Mouse (Mus musculus): Measurements from ENCODE around the gene Kcna7. TPM values are rescaled to one million over a fixed set of nuclear protein-coding genes. Genes with fewer than 3 reads are reported as not detected.

The Kcna7 gene
- 0.05 and 0.06 TPM in 2 replicates for polyA plus RNA-seq (2015; fragmentation: Nextera tagmentation; extraction: Ambion mirVana)

DNA sequence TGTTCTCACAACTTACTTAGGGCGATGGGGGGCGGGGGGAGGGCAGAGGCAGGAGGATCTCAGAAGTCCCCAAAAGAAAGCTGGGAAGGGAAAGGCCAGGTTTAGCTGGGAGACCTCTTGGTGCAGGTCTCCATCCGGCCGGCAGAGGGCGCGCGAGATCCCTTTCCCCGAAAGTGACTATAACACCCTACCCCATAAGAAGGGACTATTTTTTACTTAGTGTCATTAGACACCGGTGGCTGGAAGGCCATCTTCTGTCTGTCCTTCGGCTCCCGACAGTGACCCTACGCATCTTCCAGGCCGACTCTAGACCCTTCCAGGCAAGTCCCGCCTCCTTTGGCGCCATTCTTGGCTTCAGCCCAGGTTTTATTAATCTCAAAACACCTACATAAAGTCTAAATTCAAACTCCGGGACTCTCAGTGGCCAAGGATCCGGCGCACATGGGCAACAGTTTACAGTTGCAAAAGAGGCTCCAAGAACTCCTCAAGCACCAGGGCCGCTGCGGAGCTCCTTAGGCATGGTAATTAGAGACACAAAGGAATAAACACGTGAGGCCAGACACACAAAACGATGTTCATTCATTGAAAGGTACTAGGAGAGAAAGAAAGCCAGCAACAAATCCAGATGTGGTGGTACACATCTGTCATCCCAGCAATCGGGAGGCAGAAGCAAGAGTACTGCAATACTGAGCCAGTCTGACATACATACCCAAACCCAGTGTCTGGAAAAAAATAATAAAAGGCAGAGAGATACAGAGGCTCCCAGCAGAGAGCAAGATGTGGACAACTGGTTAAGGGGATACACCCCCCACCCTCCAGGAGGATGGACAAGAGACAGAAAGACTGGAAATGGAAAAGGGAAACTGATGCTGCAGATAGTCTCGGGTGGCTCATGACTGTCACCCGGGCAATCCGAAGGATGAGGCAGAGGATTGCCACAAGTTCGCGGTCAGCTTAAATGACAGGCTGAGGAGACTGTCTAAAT lies at the start of gene Kcna7:
TSS of gene Kcna7 (plus strand) at position 563 of the 985 bp plus-strand sequence.

DNA sequence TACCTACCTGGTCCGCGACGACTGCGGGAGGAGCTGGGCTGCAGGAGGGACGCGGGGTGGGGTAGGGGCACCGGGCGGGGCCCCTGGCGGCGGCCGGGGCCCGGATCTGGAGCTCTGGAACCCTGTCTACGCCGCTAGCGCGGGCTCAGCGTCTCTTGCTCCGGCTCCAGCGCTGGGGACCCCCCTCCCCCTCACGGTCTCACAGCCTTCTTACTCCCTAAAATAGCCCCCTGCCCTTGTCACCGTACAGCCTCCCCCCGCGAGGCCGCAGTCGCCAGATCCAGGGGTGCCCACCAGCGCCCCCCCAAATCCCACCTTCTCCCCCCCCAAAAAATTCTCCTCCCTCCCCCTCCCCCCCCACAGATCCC lies 38.8 kb upstream of the Kcna7 start, which contains the start of gene Ppfia3:
TSS of gene Ppfia3 (minus strand) at position 368 of the 368 bp plus-strand sequence.

DNA sequence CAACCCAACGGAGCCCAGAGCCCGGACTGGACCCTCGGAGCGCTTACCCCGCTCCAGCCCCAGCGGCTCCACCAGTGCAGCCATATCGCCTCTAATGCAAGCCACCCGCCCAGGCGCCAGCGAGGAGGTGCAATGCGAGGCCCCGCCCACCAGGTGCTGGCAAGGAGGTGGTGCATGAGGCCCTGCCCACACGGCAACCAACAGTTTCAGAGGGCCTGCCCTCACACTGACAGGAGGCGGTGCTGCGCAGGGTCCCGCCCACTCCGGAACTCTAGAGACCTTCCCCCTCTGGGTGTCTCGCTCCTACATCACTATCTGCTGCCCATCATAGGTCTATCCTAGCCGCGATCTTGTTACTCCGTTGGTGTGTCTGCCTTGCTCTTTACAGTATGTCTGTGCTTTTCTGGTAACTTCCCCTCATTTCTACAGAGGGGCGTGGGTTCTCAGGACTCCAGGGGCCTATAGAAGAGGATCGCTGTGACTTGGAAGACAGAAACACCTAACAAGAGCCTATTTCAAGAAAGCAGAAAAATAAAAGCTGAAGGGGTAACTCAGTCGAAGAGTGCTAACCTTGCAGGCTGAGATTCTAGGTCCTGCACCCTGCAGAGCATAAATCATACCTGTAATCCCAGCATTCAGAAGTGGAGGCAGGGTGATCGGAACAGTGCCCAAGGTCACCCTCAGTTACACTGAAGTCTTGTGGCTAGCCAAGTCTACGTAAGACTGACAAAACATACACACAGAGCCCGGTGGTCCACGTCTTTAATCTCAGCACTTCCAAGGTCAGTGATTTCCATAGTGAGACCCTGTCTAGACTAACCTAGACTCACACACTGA lies 34.8 kb upstream of the Kcna7 start, which contains the start of gene Lin7b:
TSS of gene Lin7b (minus strand) at position 109 of the 837 bp plus-strand sequence.

DNA sequence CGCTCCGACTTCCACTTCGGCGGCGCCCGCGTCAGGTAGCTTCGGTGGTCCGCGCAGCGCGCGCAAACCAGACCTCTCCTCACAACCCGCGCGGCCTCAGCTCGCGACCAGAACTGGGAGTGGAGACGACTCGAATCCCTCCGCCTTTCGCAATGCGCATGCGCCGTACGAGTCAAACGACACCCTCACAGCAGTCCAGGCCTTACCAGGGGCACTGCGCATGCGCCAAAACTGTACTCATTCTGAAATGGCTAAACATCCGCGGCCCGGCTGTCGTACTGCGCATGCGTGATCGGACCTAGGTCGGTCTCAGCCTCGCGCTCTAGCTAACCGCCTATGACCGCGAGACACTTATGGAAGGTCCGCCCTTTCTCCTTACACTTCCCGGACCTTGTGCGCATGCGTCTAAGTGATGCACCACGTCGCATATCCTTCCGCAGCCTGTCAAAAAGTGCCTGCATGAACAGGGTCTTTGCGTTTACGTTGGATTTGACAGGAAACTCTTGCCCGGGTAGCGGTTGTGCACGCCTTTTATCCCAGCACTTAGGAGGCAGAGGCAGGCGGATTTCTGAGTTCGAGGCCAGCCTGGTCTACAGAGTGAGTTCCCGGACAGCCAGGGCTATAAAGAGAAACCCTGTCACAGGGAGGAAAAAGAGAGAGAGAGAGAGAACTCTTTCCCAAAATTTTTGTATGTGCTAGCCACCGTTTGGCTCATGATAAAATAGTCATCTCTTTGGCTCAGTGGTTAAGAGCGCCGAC lies 9.7 kb upstream of the Kcna7 start, which contains the start of gene Snrnp70:
TSS of gene Snrnp70 (minus strand) at position 165 of the 759 bp plus-strand sequence.

DNA sequence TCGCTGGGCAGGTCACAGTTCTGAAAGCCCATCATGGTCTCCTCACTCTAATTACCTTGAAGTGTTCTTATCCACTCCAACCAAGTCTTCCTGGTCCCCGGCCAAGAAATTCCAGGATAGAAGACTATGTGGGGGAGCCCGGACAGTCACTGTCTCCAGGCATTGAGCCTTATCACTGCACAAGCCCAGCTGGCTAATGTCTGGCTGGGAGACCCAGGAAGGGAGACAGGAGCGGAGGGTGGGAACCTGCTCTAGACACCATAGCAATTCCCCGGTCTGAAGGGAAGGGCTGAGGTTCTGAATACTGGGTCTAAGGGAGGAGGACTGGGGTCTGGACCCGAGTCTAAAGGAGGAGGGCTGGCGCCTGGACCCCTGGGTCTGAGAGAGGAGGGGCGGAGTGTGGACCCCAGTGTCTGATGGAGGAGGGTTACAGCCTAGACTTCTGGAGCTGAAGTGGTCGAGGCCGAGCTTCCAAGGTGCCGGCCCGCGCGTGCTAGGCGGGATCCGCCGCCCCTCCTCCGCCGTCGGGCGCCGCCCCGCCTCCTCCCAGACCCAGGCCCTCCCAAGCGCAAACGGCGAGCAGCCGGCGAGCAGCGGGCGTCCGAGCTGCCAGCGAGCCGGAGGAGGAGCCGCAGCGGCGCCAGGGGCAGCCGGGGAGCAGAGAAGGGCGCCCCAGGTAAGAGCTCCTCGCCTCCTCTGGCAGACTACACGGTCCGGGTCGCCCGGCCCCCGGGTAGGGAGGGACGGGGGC lies 7.8 kb downstream of the Kcna7 start, which contains the start of gene Ntf5:
TSS of gene Ntf5 (plus strand) at position 583 of the 751 bp plus-strand sequence.

DNA sequence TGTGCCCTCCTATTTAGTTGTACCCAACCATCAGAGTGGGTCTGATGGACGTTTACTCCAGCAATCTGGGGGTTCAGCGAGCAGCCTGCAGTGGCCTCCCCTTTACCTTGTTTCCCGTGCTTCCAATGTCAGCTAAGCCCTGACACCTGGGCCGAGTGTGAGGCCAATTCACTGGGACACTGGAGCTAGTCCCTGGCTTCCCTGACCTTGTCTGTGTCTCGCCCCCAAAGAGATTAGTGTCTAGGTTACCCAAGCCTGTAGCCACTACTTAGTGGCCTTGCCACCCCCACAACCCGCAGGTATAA lies 15.1 kb downstream of the Kcna7 start, which contains the start of gene Lhb:
TSS of gene Lhb (plus strand) at position 206 of the 305 bp plus-strand sequence.

DNA sequence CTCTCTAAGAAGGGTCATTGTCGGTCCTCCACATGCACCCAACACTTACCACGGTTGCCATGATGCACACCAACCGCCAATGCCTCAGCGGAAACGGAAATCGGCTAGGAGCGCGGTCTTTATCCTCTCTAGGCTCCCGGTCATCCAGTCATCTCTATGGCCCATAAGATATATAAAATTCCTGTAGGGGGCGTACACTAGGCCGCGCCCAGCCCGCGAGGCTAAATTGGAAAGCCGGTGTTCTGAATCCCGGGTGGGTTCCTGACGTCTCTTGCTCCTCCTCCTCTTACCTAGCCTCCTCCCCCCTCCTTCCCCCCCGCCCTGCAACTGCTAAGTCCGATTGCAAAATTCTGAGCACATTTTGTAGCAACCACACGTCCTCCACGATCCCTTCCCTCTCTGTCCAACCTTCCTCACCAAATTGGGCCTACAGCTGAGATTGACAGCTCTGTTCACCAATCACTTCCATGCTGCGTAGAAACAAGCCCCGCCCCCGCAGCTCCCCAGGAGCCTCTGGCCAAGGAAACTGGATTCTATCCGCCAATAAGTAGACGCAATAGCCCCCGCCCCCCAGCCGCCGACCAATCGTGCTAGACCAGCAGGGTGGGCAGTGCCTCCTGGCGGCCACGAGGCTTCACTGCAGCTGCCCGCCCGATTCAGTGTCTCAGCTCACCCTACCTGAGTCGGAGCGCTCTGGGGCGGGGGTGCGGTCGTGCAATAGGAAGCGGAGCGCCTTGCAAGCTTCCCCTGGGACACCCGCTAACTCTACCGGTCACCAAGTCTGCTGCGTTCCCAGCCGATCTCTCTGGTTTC lies 29.0 kb downstream of the Kcna7 start, which contains the start of gene Gys1:
TSS of gene Gys1 (plus strand) at position 642 of the 813 bp plus-strand sequence.

DNA sequence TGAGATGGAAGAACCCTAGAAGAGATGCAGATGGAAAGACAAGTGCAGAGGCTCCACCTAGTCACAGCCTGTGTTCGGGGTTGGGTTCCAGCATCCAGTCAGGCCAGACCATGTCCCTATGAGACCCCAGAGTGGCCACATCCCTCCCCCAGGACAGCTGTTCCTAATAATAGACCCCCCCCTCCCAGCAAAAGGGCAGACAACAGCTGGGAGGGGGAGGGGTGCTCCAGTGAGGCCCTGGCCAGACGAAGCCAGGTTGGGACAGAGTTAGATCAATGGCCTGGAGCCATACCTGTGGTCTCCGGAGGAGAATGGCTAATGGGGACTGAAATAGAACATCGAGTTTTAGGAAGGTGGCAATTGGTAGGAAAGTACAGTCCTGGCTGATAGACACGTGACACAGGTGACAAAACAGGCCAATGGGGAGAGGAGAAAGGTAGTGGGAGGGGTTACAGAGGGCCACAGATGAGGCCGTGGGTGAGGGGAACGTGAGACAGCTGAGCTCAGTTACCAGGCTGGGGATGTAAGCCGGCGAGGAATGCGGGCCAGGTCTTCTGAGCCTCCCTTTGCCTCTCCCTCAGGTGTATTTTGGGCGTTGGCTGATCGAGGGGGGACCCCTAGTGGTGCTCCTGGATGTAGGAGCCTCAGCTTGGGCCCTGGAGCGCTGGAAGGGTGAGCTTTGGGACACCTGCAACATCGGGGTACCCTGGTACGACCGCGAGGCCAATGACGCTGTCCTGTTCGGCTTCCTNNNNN lies 32.2 kb downstream of the Kcna7 start, which contains the start of gene Ruvbl2:
TSS of gene Ruvbl2 (minus strand) at position 576 of the 756 bp plus-strand sequence.

Other genes starting within 250 kb of the Kcna7 start
- not detected in 2 replicates for gene Slc17a7, start 241.7 kb upstream of the Kcna7 start, polyA plus RNA-seq (2015; fragmentation: Nextera tagmentation; extraction: Ambion mirVana)
- gene Gfy, start 226.1 kb upstream of the Kcna7 start, polyA plus RNA-seq (2015; fragmentation: Nextera tagmentation; extraction: Ambion mirVana): not detected in 2 replicates
- not detected in 2 replicates for gene Pth2, start 224.7 kb upstream of the Kcna7 start, polyA plus RNA-seq (2015; fragmentation: Nextera tagmentation; extraction: Ambion mirVana)
- 0.12 and 0.29 TPM in 2 replicates for gene Ccdc155, start 200.8 kb upstream of the Kcna7 start, polyA plus RNA-seq (2015; fragmentation: Nextera tagmentation; extraction: Ambion mirVana)
- gene Dkkl1, start 193.5 kb upstream of the Kcna7 start, polyA plus RNA-seq (2015; fragmentation: Nextera tagmentation; extraction: Ambion mirVana): 7.5 and 8.4 TPM in 2 replicates
- 14.5 and 20.8 TPM in 2 replicates for gene Tead2, start 189.9 kb upstream of the Kcna7 start, polyA plus RNA-seq (2015; fragmentation: Nextera tagmentation; extraction: Ambion mirVana)
- gene Cd37, start 166.5 kb upstream of the Kcna7 start, polyA plus RNA-seq (2015; fragmentation: Nextera tagmentation; extraction: Ambion mirVana): 71.1 and 87.7 TPM in 2 replicates
- gene Slc6a16, start 164.6 kb upstream of the Kcna7 start, polyA plus RNA-seq (2015; fragmentation: Nextera tagmentation; extraction: Ambion mirVana): 0.10 TPM in 1 of 2 replicates, not detected in the other
- not detected in 2 replicates for gene Slc6a21, start 128.1 kb upstream of the Kcna7 start, polyA plus RNA-seq (2015; fragmentation: Nextera tagmentation; extraction: Ambion mirVana)
- gene Trpm4, start 71.9 kb upstream of the Kcna7 start, polyA plus RNA-seq (2015; fragmentation: Nextera tagmentation; extraction: Ambion mirVana): 2.9 and 4.7 TPM in 2 replicates
- 0.06 and 0.12 TPM in 2 replicates for gene Hrc, start 70.4 kb upstream of the Kcna7 start, polyA plus RNA-seq (2015; fragmentation: Nextera tagmentation; extraction: Ambion mirVana)
- gene Ppfia3, start 38.6 kb upstream of the Kcna7 start, polyA plus RNA-seq (2015; fragmentation: Nextera tagmentation; extraction: Ambion mirVana): 0.35 and 0.65 TPM in 2 replicates
- 0.41 TPM in 1 of 2 replicates, not detected in the other for gene Lin7b, start 35.1 kb upstream of the Kcna7 start, polyA plus RNA-seq (2015; fragmentation: Nextera tagmentation; extraction: Ambion mirVana)
- gene Snrnp70, start 9.9 kb upstream of the Kcna7 start, polyA plus RNA-seq (2015; fragmentation: Nextera tagmentation; extraction: Ambion mirVana): 126 and 132 TPM in 2 replicates
- gene Ntf5, start 8.0 kb downstream of the Kcna7 start, polyA plus RNA-seq (2015; fragmentation: Nextera tagmentation; extraction: Ambion mirVana): 1.1 and 1.4 TPM in 2 replicates
- not detected in 2 replicates for gene Lhb, start 15.2 kb downstream of the Kcna7 start, polyA plus RNA-seq (2015; fragmentation: Nextera tagmentation; extraction: Ambion mirVana)
- gene Gys1, start 29.2 kb downstream of the Kcna7 start, polyA plus RNA-seq (2015; fragmentation: Nextera tagmentation; extraction: Ambion mirVana): 5.7 and 6.9 TPM in 2 replicates
- 97.6 and 107 TPM in 2 replicates for gene Ruvbl2, start 32.4 kb downstream of the Kcna7 start, polyA plus RNA-seq (2015; fragmentation: Nextera tagmentation; extraction: Ambion mirVana)
- gene Ftl1, start 54.2 kb downstream of the Kcna7 start, polyA plus RNA-seq (2015; fragmentation: Nextera tagmentation; extraction: Ambion mirVana): 4,601 and 4,690 TPM in 2 replicates
- gene Bax, start 61.2 kb downstream of the Kcna7 start, polyA plus RNA-seq (2015; fragmentation: Nextera tagmentation; extraction: Ambion mirVana): 119 TPM in 2 replicates
- gene Tulp2, start 76.2 kb downstream of the Kcna7 start, polyA plus RNA-seq (2015; fragmentation: Nextera tagmentation; extraction: Ambion mirVana): 0.73 and 0.78 TPM in 2 replicates
- not detected in 2 replicates for gene Gm45808, start 81.2 kb downstream of the Kcna7 start, polyA plus RNA-seq (2015; fragmentation: Nextera tagmentation; extraction: Ambion mirVana)
- 2.0 and 2.8 TPM in 2 replicates for gene Dhdh, start 83.2 kb downstream of the Kcna7 start, polyA plus RNA-seq (2015; fragmentation: Nextera tagmentation; extraction: Ambion mirVana)
- gene Nucb1, start 104.8 kb downstream of the Kcna7 start, polyA plus RNA-seq (2015; fragmentation: Nextera tagmentation; extraction: Ambion mirVana): 129 and 141 TPM in 2 replicates
- gene Ppp1r15a, start 120.6 kb downstream of the Kcna7 start, polyA plus RNA-seq (2015; fragmentation: Nextera tagmentation; extraction: Ambion mirVana): 173 and 199 TPM in 2 replicates
- gene Plekha4, start 120.7 kb downstream of the Kcna7 start, polyA plus RNA-seq (2015; fragmentation: Nextera tagmentation; extraction: Ambion mirVana): 1.6 and 2.5 TPM in 2 replicates
- gene Hsd17b14, start 149.2 kb downstream of the Kcna7 start, polyA plus RNA-seq (2015; fragmentation: Nextera tagmentation; extraction: Ambion mirVana): 1.5 and 1.7 TPM in 2 replicates
- 47.3 and 52.6 TPM in 2 replicates for gene Bcat2, start 164.5 kb downstream of the Kcna7 start, polyA plus RNA-seq (2015; fragmentation: Nextera tagmentation; extraction: Ambion mirVana)
- gene Fgf21, start 209.8 kb downstream of the Kcna7 start, polyA plus RNA-seq (2015; fragmentation: Nextera tagmentation; extraction: Ambion mirVana): 0.13 TPM in 1 of 2 replicates, not detected in the other
- gene Fut1, start 211.6 kb downstream of the Kcna7 start, polyA plus RNA-seq (2015; fragmentation: Nextera tagmentation; extraction: Ambion mirVana): not detected in 2 replicates
- gene Izumo1, start 216.2 kb downstream of the Kcna7 start, polyA plus RNA-seq (2015; fragmentation: Nextera tagmentation; extraction: Ambion mirVana): 0.06 TPM in 1 of 2 replicates, not detected in the other
- 7.4 and 9.0 TPM in 2 replicates for gene Rasip1, start 221.8 kb downstream of the Kcna7 start, polyA plus RNA-seq (2015; fragmentation: Nextera tagmentation; extraction: Ambion mirVana)
- 2.5 and 3.1 TPM in 2 replicates for gene Mamstr, start 234.3 kb downstream of the Kcna7 start, polyA plus RNA-seq (2015; fragmentation: Nextera tagmentation; extraction: Ambion mirVana)

Data from spleen, postnatal 0 days (tissue).